Mouse (Mus musculus) G1E (cell line): ENCODE results near the gene Btnl2. TPM values are rescaled to one million over a fixed set of nuclear protein-coding genes. Genes with fewer than 3 reads are reported as not detected.

Source experiments
- ATAC-seq: 2 replicates; pipeline ENCODE4 v1.8.0; 2016; ENCODE audit warnings: mild to moderate bottlenecking; ENCODE audit not compliant: insufficient number of reproducible peaks, poor library complexity, low FRiP score, severe bottlenecking; ENCODE audit errors: extremely low read depth
- DNase-seq: peaks from one replicate; pipeline ENCODE4 v3.0.0; 2012; ENCODE audit warnings: low spot score
- H3K27me3 ChIP-seq: 2 replicates; pipeline ENCODE4 v1.6.1; 2012; ENCODE audit warnings: mild to moderate bottlenecking, low read length, inconsistent platforms; ENCODE audit not compliant: insufficient read depth
- H3K36me3 ChIP-seq: replicated peaks from 2 replicates; pipeline ENCODE3; 2012; ENCODE audit warnings: mild to moderate bottlenecking, inconsistent platforms
- H3K4me1 ChIP-seq: 2 replicates; pipeline ENCODE4 v1.6.1; 2012; ENCODE audit warnings: low read depth, low read length, inconsistent platforms, mixed read lengths; ENCODE audit not compliant: insufficient read depth
- H3K4me3 ChIP-seq: 2 replicates; pipeline ENCODE4 v1.5.1; 2012; ENCODE audit warnings: low read depth, mild to moderate bottlenecking, inconsistent platforms, low read length, moderate library complexity, mixed read lengths
- H3K9me3 ChIP-seq: replicated peaks from 2 replicates; pipeline ENCODE4 v1.6.1; 2012; ENCODE audit warnings: inconsistent platforms
- CTCF ChIP-seq: IDR thresholded peaks from 2 replicates; pipeline ENCODE4 v1.5.1; 2012; ENCODE audit warnings: low read depth, low read length, inconsistent platforms, mixed read lengths
- GATA1 ChIP-seq: IDR thresholded peaks from 2 replicates; pipeline ENCODE4 v1.6.1; 2012; ENCODE audit warnings: borderline replicate concordance, low read length, inconsistent platforms, mixed read lengths
- GATA2 ChIP-seq: IDR thresholded peaks from 2 replicates; pipeline ENCODE4 v1.6.1; 2012; ENCODE audit warnings: low read depth, low read length, inconsistent platforms, borderline replicate concordance
- POLR2AphosphoS5 ChIP-seq: IDR thresholded peaks from 2 replicates; pipeline ENCODE4 v1.6.1; 2012; ENCODE audit warnings: low read depth, low read length, inconsistent platforms; ENCODE audit not compliant: insufficient replicate concordance
- TAL1 ChIP-seq: conservative IDR thresholded peaks from 2 replicates; pipeline ENCODE4 v1.6.1; 2012; ENCODE audit warnings: low read depth, low read length, inconsistent platforms, mixed read lengths
- polyA plus RNA-seq: library from polyadenylated mRNA; stranded (reverse); fragments of >175 nt; gene quantifications from 2 replicates; pipeline ENCODE4 v1.2.3, GENCODE M21; 2012
- total RNA-seq, 2 experiments: library from RNA; stranded (forward) in 1 of 2; stranded (reverse) in 1 of 2; fragments of 200-1000 nt in 1 of 2; fragments of >200 nt in 1 of 2; fragmentation: Nextera tagmentation in 1 of 2; gene quantifications; 2 replicates each; pipeline ENCODE4 v1.2.3; 2014 to 2017

The Btnl2 gene
- total and polyA plus RNA-seq, 3 experiments, result 0.05 TPM; not detected in 2

DNA sequence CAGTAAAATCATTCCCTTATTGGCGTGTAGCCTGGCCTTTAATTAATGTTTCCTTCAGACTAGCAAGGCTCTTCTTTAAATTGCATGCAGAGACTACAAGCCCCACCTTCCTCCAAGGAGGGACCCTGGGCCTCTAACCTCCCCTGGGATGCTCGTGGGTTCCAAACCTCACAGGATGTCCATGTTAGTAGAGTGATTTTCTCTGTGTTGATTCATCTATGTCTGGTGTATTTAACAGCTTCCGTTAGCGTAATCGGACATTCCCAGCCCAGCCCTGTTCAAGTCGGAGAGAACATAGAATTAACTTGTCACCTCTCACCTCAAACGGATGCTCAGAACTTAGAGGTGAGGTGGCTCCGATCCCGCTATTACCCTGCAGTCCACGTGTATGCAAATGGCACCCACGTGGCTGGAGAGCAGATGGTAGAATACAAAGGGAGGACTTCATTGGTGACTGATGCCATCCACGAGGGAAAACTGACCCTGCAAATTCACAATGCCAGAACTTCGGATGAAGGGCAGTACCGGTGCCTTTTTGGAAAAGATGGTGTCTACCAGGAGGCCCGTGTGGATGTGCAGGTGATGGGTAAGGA lies 8.4 kb downstream of the Btnl2 start:
- Histone ChIP-seq H3K27me3 (peaks cover 2% of the 10 kb centered on the region; the same call in 1 of the 2 replicates), H3K36me3 (no peaks in the 10 kb centered on the region), H3K9me3 (no peaks in the 10 kb centered on the region), H3K4me1 (no peaks in the 10 kb centered on the region), H3K4me3 (no peak overlapping the region)
- DNase-seq (no peak), ATAC-seq (no peak)
- TF ChIP-seq CTCF, result no peak
- no peak for TF ChIP-seq GATA2
- no peak for TF ChIP-seq TAL1
- no peak for TF ChIP-seq POLR2AphosphoS5
- no peak for TF ChIP-seq GATA1

DNA sequence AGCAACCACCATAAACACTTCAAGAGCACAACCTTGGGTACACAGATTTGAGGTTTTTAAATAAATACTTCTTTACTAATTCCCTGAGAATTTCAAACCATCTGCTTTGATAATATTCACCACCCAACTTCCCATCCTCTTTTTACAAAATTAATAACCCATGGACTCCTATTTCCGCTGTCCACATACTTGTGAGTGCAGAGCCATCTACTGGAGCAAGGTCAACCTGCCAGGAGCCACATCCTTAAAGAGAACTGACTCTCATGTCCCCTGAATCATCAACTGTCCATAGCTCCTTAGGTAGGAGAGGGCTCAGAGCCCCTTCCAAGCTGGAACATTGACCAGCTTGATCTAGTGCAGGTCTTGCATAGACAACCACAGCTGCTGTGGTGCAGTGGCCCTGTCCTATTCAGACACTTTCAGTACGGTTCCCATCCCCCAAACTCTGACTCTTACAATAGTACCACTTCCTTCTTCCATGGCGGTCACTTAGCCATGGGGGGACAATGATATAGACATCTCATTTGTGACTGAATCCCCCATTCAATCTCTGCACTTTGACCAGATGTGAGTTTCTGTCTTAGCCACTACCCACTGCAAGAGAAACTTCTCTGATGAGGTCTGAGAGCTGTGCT lies 9.2 kb downstream of the Btnl2 start:
- DNase-seq (no peak), ATAC-seq (no peak)
- H3K4me3 ChIP-seq, result no peak overlapping the region
- peaks cover 6% of the 10 kb centered on the region; the same call in 1 of the 2 replicates for H3K27me3 ChIP-seq
- no peaks in the 10 kb centered on the region for H3K9me3 ChIP-seq
- no peak for TF ChIP-seq GATA1
- no peak for TF ChIP-seq GATA2
- no peak for TF ChIP-seq CTCF
- TF ChIP-seq POLR2AphosphoS5, result no peak
- TF ChIP-seq TAL1, result no peak
- no peaks in the 10 kb centered on the region for H3K4me1 ChIP-seq
- no peaks in the 10 kb centered on the region for H3K36me3 ChIP-seq

- no peak overlapping the region for H3K4me3 ChIP-seq
- DNase-seq (no peak), ATAC-seq (no peak)
- no peaks in the 10 kb centered on the region for H3K9me3 ChIP-seq
- no peaks in the 10 kb centered on the region for H3K4me1 ChIP-seq
- peaks cover 6% of the 10 kb centered on the region; the same call in 1 of the 2 replicates for H3K27me3 ChIP-seq
- no peaks in the 10 kb centered on the region for H3K36me3 ChIP-seq
- no peak for TF ChIP-seq GATA2
Measured at GRCm38 (mm10) chr17:34365031-34365430, 10.4 kb downstream of the Btnl2 start.

- H3K27me3 ChIP-seq, result 0 out of 2 replicates have a peak, but pooled peaks cover 4% of the 10 kb centered on the region
- H3K36me3 ChIP-seq, result no peaks in the 10 kb centered on the region
- no peak for TF ChIP-seq GATA1
- TF ChIP-seq GATA2, result no peak
- TF ChIP-seq TAL1, result no peak
- no peak for TF ChIP-seq CTCF
- no peaks in the 10 kb centered on the region for H3K9me3 ChIP-seq
- no peaks in the 10 kb centered on the region for H3K4me1 ChIP-seq
- H3K4me3 ChIP-seq, result no peak overlapping the region
- ATAC-seq, result no peak
- DNase-seq, result no peak
Measured at GRCm38 (mm10) chr17:34370563-34370962, 15.9 kb downstream of the Btnl2 start.

DNA sequence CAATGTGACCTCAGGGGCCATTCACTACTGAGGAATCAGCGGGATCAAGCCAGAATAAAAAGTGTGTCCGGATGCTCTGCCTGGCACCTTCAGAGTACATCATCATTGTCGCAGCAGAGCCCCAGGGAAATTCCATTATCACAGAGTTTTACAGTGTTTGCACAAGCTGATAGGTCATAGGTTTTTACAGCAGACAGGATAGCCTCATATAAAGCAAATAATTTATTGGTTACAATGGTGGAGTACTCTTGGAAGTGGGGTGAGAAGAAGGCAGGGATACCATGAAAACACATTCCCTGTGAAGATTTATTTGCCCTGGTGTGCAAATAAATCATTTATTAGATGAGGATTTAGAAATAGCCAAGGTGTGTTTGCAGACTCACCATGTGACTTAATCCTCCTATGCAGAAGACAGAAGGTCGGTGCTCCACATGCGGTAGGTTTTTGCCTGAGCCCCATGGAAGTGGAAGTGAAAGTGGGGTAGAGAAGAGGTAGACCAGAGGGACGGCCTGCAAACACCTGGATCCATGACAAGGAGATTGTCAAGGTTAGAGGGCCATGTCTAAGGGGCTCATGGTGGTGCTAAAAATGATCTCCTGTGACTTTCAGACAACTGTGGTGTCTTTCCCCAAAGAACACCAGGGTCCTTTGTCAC lies 18.6 kb downstream of the Btnl2 start:
- Histone ChIP-seq H3K27me3 (0 out of 2 replicates have a peak, but pooled peaks cover 4% of the 10 kb centered on the region), H3K36me3 (no peaks in the 10 kb centered on the region), H3K4me1 (no peaks in the 10 kb centered on the region), H3K9me3 (no peaks in the 10 kb centered on the region), H3K4me3 (no peak overlapping the region)
- no peak for DNase-seq
- no peak for ATAC-seq
- TF ChIP-seq GATA1 (no peak), GATA2 (no peak), TAL1 (no peak), POLR2AphosphoS5 (no peak), CTCF (no peak)

- Histone ChIP-seq H3K9me3 (peaks cover 3% of the 10 kb centered on the region; the same call in 1 of the 2 replicates), H3K4me3 (no peak within 1 kb of the TSS), H3K36me3 (no peaks in the 10 kb centered on the region), H3K27me3 (peaks cover 3% of the 10 kb centered on the region; the same call in 1 of the 2 replicates), H3K4me1 (no peaks in the 10 kb centered on the region)
- ATAC-seq, result no peak
- TF ChIP-seq CTCF (no peak), POLR2AphosphoS5 (no peak), GATA1 (no peak)
- DNase-seq, result no peak
Measured at GRCm38 (mm10) chr17:34376847-34377246, 22.2 kb downstream of the Btnl2 start, which contains the start of gene Btnl1. Gene Btnl1 (plus strand): TSS chr17:34377132.
